Mouse (Mus musculus): Measurements from ENCODE around the gene Ahdc1.

DNA sequence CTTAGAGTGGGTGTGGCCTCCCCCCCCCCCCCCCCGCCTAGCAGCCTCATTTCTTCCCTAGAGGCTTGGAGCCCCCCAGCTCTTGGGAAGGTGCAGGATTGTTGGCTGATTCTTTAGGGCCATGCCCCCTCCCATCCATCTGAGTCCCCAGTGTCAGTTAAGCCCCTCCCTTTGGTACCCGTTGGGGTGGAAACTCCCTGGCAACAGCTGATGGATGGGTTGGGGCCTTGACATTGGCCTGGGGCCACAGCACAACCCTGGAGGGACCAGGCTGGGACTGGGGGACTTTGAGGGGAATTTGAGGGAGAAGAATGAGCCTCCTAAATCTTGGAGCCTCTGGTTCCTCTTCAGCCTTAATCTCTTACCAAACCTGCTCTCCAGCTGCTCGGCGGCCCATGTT, 13.3 kb downstream of the Ahdc1 start:
- TF ChIP-seq POLR2A (IDR thresholded peaks at IDR 0.05; ENCODE audit: borderline replicate concordance, control insufficient read depth, low read depth, low read length) = no peak
- no peak for TF ChIP-seq CTCF (IDR thresholded peaks at IDR 0.05; ENCODE audit: control insufficient read depth, insufficient read depth, low read length)
